Mouse (Mus musculus) forebrain, embryonic 14.5 days (tissue): ENCODE results near the gene Abcg1. TPM values are rescaled to one million over a fixed set of nuclear protein-coding genes. Genes with fewer than 3 reads are reported as not detected.

ENCODE experiments used
- ATAC-seq: fragments of 200-750 bp; cut with Nextera tagmentation; 2 replicates; pipeline ENCODE4 v1.8.0; 2017; ENCODE audit warnings: mild to moderate bottlenecking, moderate library complexity
- DNase-seq: peaks from one replicate; pipeline ENCODE4 v3.0.0-alpha.2; 2015; ENCODE audit warnings: low spot score
- H3K27ac ChIP-seq: fragments of 300-500 bp; sonication (generic); 2 replicates; pipeline ENCODE4 v1.5.1; 2014; ENCODE audit warnings: low read depth, mild to moderate bottlenecking, control low read depth, low read length, moderate library complexity
- H3K27me3 ChIP-seq: fragments of 300-500 bp; sonication (generic); replicated peaks from 2 replicates; pipeline ENCODE4 v1.6.1; 2014; ENCODE audit warnings: low read length, control low read depth, mixed read lengths; ENCODE audit not compliant: control insufficient read depth, insufficient read depth
- H3K36me3 ChIP-seq: fragments of 300-500 bp; sonication (generic); 2 replicates; pipeline ENCODE4 v1.6.1; 2014; ENCODE audit warnings: low read length, control low read depth; ENCODE audit not compliant: control insufficient read depth, insufficient read depth
- H3K4me1 ChIP-seq: fragments of 300-500 bp; sonication (generic); 2 replicates; pipeline ENCODE4 v1.6.1; 2014; ENCODE audit warnings: antibody characterized with exemption, low read length, control low read depth; ENCODE audit not compliant: control insufficient read depth, insufficient read depth
- H3K4me2 ChIP-seq: fragments of 300-500 bp; sonication (generic); 2 replicates; pipeline ENCODE4 v1.6.1; 2014; ENCODE audit warnings: mild to moderate bottlenecking, control low read depth, low read length
- H3K4me3 ChIP-seq: fragments of 300-500 bp; sonication (generic); 2 replicates; pipeline ENCODE4 v1.5.1; 2014; ENCODE audit warnings: low read depth, low read length, control low read depth
- H3K9ac ChIP-seq: fragments of 300-500 bp; sonication (generic); 2 replicates; pipeline ENCODE4 v1.6.1; 2014; ENCODE audit warnings: mild to moderate bottlenecking, low read length, control low read depth, moderate library complexity
- H3K9me3 ChIP-seq: fragments of 300-500 bp; sonication (generic); replicated peaks from 2 replicates; pipeline ENCODE4 v1.6.1; 2016; ENCODE audit warnings: low read length, control low read depth, mixed read lengths; ENCODE audit not compliant: control insufficient read depth
- WGBS: fragments of 180-500 bp; shearing (Covaris S2); extraction: QIAGEN DNeasy Blood & Tissue Kit; methylation state at CpG from one replicate; pipeline ENCODE4 v1.1.7; 2014; 5-methylcytosine and 5-hydroxymethylcytosine counted together
- polyA plus RNA-seq: library from polyadenylated mRNA; unstranded; fragments of >200 nt; fragmentation: Nextera tagmentation; extraction: Ambion mirVana; gene quantifications from 2 replicates; pipeline ENCODE4 v1.2.1, GENCODE M21; 2014

The Abcg1 gene
- polyA plus RNA-seq, 1 experiment from 2014 or later: 16.8 TPM

DNA sequence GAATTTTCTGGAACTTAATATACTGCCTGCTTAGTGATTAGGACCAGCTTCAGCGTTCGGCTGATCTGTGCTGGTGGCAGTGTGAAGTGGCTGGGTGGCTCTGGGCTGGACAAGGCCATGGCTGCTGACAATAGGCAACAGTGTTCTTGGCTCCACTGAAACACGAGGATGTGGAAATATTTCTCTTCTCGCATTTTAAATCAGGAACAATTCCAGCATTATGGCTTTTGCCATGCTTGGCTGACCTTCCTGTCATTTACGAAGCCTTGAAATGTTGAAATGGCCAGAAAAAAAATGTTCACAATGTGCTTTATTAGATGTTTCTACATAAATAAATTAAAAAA is 32.7 kb upstream of the Abcg1 start:
- DNase-seq (no peak), ATAC-seq (no peak)
- Histone ChIP-seq H3K9ac (no peak overlapping the region), H3K36me3 (no peaks in the 10 kb centered on the region), H3K9me3 (no peaks in the 10 kb centered on the region), H3K27me3 (no peaks in the 10 kb centered on the region), H3K27ac (no peak overlapping the region), H3K4me2 (no peak overlapping the region), H3K4me1 (no peaks in the 10 kb centered on the region), H3K4me3 (no peak overlapping the region)
- 79% methylated on average over 5 of the region's 5 CpGs for WGBS

- no peak for ATAC-seq
- Histone ChIP-seq H3K9ac (no peak overlapping the region), H3K9me3 (no peaks in the 10 kb centered on the region), H3K36me3 (no peaks in the 10 kb centered on the region), H3K4me3 (no peak overlapping the region), H3K4me1 (no peaks in the 10 kb centered on the region), H3K27me3 (no peaks in the 10 kb centered on the region), H3K27ac (no peak overlapping the region), H3K4me2 (no peak overlapping the region)
- no peak for DNase-seq
- 85% methylated on average over 6 of the region's 6 CpGs for WGBS
Observed at GRCm38 (mm10) chr17:31026986-31027385, 30.5 kb upstream of the Abcg1 start.

DNA sequence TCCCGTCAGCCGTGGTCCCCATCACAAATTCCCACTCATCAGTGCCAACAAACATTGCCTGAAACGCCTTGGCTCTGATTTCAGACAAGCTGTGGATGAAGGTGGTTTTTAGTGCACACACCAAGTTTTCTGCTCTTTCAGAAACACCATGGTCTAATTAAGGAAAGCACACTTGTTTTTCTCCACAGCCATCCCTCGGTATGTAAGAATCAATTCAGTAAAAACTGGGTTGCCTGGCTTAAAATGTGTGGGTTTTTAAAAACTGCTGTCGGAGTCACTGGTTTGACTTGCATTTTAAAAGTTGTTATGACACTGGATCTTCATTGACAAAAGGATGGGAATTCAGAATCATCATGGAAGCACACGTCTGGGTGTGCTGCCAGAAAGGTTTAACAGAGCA is 29.8 kb upstream of the Abcg1 start:
- H3K9ac ChIP-seq: no peak overlapping the region
- H3K27ac ChIP-seq: no peak overlapping the region
- H3K27me3 ChIP-seq: no peaks in the 10 kb centered on the region
- no peak overlapping the region for H3K4me3 ChIP-seq
- DNase-seq (no peak), ATAC-seq (no peak)
- 86% methylated on average over 6 of the region's 6 CpGs for WGBS
- no peaks in the 10 kb centered on the region for H3K4me1 ChIP-seq
- H3K9me3 ChIP-seq: no peaks in the 10 kb centered on the region
- no peaks in the 10 kb centered on the region for H3K36me3 ChIP-seq
- H3K4me2 ChIP-seq: no peak overlapping the region

DNA sequence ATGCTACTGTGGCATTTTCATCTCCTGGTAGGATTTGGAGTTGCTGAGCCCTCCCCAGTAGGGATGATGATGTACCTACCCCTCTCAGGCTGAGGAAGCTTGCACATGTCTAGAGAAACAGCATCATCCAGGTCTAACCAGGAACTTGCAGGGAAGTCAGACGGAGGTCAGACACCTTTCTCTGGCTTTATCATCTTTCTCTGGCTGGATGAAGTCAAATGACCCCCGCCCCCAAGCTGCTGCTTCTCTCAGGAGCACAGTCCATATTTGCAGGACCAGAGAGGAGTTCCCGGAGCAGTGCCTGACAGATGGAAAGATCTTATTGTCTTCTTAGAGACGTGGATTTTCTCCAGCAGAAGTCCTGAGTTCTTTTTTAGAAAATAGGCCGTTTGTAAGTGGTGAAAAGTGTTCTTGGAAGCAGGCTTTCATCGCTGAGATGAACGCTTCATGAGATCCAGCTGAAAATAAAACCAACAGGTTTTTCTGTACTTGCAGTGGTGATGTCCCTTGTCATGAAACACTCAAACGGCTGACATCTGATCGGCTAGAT is 28.6 kb upstream of the Abcg1 start:
- no peaks in the 10 kb centered on the region for H3K4me1 ChIP-seq
- ATAC-seq: no peak
- no peaks in the 10 kb centered on the region for H3K36me3 ChIP-seq
- no peak overlapping the region for H3K9ac ChIP-seq
- H3K27ac ChIP-seq: no peak overlapping the region
- no peak overlapping the region for H3K4me3 ChIP-seq
- H3K4me2 ChIP-seq: no peak overlapping the region
- no peaks in the 10 kb centered on the region for H3K27me3 ChIP-seq
- DNase-seq: no peak
- WGBS: 87% methylated on average over 9 of the region's 9 CpGs
- H3K9me3 ChIP-seq: no peaks in the 10 kb centered on the region

DNA sequence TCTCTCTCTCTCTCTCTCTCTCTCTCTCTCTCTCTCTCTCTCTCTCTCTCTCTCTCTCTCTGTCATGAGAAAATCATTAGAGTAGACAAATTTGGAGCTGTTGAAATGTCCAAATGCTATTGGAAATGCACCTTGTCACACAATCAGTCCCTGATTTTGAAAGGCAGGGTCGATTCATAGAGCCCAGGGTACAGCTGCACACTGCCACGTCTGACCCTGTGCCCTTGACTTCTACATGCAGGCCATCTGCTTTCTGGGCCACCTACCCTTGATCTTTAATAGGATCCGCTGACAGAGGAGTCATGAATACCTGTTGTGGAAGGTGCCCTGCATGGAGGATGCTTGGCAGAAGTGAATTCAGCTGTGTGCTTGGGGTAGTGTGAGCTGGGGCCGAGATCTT is 28.1 kb upstream of the Abcg1 start:
- H3K4me3 ChIP-seq: no peak overlapping the region
- no peaks in the 10 kb centered on the region for H3K36me3 ChIP-seq
- H3K9ac ChIP-seq: no peak overlapping the region
- ATAC-seq: no peak
- no peaks in the 10 kb centered on the region for H3K27me3 ChIP-seq
- WGBS: 87% methylated on average over 4 of the region's 4 CpGs
- no peaks in the 10 kb centered on the region for H3K9me3 ChIP-seq
- peaks cover 3% of the 10 kb centered on the region; the same call in 1 of the 2 replicates for H3K4me1 ChIP-seq
- H3K4me2 ChIP-seq: no peak overlapping the region
- no peak overlapping the region for H3K27ac ChIP-seq
- no peak for DNase-seq

DNA sequence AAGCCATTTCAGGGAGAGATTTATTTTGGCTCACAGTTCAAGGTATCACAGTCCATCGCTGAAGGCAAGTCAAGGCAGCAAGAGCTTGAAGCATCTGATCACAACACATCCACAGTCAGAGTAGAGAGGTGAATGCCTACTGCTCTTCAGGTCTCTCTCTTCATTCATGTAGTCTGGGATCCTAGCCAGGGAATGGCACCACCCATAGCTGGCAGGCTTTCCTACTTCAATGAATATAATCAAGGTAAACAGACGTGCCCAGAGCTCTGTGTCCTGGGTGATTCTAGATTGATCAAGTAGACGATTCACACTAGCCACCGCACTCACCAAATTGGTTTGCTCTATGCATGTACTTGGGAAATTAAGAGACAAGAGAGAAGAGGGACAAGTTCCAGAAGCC is 25.1 kb upstream of the Abcg1 start:
- Histone ChIP-seq H3K9ac (no peak overlapping the region), H3K27ac (no peak overlapping the region), H3K27me3 (no peaks in the 10 kb centered on the region), H3K4me1 (peaks cover 3% of the 10 kb centered on the region; the same call in 1 of the 2 replicates), H3K9me3 (no peaks in the 10 kb centered on the region), H3K36me3 (no peaks in the 10 kb centered on the region), H3K4me3 (no peak overlapping the region), H3K4me2 (no peak overlapping the region)
- 81% methylated on average over 4 of the region's 4 CpGs for WGBS
- no peak for DNase-seq
- ATAC-seq: no peak

DNA sequence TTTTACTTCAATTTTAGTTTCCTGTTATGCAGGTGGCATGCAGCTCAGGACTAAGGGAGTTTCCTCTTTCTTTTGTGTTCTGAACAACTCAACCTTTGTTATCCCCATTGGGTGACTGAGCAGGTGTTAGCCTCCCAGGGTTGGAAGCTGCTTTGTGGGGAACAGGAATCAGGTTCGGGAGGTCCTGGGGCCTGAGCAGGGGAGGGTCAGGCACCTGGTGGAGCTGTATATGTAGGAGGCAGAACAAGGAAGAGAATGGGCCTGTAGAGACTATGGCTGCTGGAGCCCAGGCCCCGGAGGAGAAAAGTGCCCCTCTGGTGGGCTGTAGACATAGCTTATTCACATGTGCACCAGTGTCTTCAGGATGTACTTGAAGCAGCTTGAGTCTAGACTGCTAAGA is 24.2 kb upstream of the Abcg1 start:
- no peak overlapping the region for H3K4me2 ChIP-seq
- DNase-seq: no peak

GRCm38 (mm10) chr17:31034165-31034564 is 23.3 kb upstream of the Abcg1 start:
- no peak overlapping the region for H3K4me3 ChIP-seq
- no peaks in the 10 kb centered on the region for H3K36me3 ChIP-seq
- H3K9me3 ChIP-seq: no peaks in the 10 kb centered on the region
- H3K27ac ChIP-seq: peak overlapping the region; percentile 27; the same call in 1 of the 2 replicates
- H3K27me3 ChIP-seq: no peaks in the 10 kb centered on the region
- peak; percentile 69 for DNase-seq
- 49% methylated on average over 5 of the region's 5 CpGs for WGBS
- H3K4me1 ChIP-seq: peaks cover 3% of the 10 kb centered on the region; the same call in 1 of the 2 replicates
- H3K4me2 ChIP-seq: no peak overlapping the region
- ATAC-seq: peak; percentile 42; the same call in 1 of the 2 replicates
- H3K9ac ChIP-seq: no peak overlapping the region

More for the DNA sequence above, 24.2 kb upstream of the Abcg1 start:
- Histone ChIP-seq H3K27ac (no peak overlapping the region), H3K36me3 (no peaks in the 10 kb centered on the region), H3K27me3 (no peaks in the 10 kb centered on the region), H3K9ac (no peak overlapping the region), H3K4me1 (peaks cover 3% of the 10 kb centered on the region; the same call in 1 of the 2 replicates), H3K9me3 (no peaks in the 10 kb centered on the region), H3K4me3 (no peak overlapping the region)
- 83% methylated on average over 2 of the region's 2 CpGs for WGBS
- ATAC-seq: no peak

DNA sequence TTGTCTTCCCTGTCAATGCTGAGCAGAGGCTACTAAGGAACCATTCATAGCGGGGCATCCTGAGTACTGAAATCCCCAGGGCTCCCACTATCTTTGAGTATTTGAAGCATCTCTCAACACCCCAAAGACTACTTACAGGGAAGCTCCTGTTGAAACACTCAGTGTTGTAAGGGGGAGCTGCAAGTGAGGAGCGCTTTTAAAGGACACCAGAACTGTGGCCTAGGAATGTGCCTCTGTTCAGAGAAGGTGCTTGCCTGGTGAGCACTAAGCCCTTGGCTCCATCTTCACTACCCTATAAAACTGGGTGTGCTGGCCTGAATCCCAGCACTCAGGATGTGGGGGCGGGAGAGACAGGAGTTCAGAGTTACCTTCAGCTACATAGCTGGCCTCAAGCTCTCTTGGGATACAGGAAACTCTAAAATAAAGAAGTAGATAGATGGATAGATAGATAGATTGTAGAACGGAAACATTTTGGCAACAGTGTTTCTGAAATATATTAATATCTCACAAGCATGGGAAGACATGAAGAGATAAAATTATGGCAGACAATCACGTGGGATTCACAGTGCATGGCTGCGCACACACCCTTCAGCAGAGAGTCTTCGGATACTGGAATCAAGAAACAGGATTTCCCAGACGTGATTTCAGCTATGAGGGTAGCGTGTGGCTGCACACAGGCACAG is 22.7 kb upstream of the Abcg1 start:
- H3K27ac ChIP-seq: no peak overlapping the region

More for the DNA sequence above, 22.7 kb upstream of the Abcg1 start:
- no peaks in the 10 kb centered on the region for H3K36me3 ChIP-seq
- DNase-seq: no peak
- no peak overlapping the region for H3K9ac ChIP-seq
- peaks cover 3% of the 10 kb centered on the region; the same call in 1 of the 2 replicates for H3K4me1 ChIP-seq
- H3K4me2 ChIP-seq: no peak overlapping the region
- no peaks in the 10 kb centered on the region for H3K27me3 ChIP-seq
- no peak for ATAC-seq
- no peak overlapping the region for H3K4me3 ChIP-seq
- H3K9me3 ChIP-seq: no peaks in the 10 kb centered on the region
- 92% methylated on average over 9 of the region's 9 CpGs for WGBS
